Mouse (Mus musculus) limb, embryonic 12.5 days (tissue): ENCODE results near the gene Shisal2a. TPM values are rescaled to one million over a fixed set of nuclear protein-coding genes. Genes with fewer than 3 reads are reported as not detected.
A peak's percentile ranks its signal among the peaks of the same experiment; 100 is the strongest.

Experiments
- ATAC-seq: fragments of 200-750 bp; cut with Nextera tagmentation; 2 replicates; pipeline ENCODE4 v1.8.0; 2017; ENCODE audit warnings: low read depth, moderate TSS enrichment; ENCODE audit not compliant: insufficient number of reproducible peaks, insufficient read depth, low FRiP score, low TSS enrichment
- H3K27ac ChIP-seq: fragments of 300-500 bp; sonication (generic); 2 replicates; pipeline ENCODE4 v1.5.1; 2016; ENCODE audit warnings: mild to moderate bottlenecking, moderate library complexity
- H3K27me3 ChIP-seq: fragments of 300-500 bp; sonication (generic); 2 replicates; pipeline ENCODE4 v1.6.1; 2016; ENCODE audit warnings: mild to moderate bottlenecking, moderate library complexity
- H3K36me3 ChIP-seq: fragments of 300-500 bp; sonication (generic); 2 replicates; pipeline ENCODE4 v1.6.1; 2016; ENCODE audit warnings: mild to moderate bottlenecking, moderate library complexity
- H3K4me1 ChIP-seq: fragments of 300-500 bp; sonication (generic); replicated peaks from 2 replicates; pipeline ENCODE4 v1.6.1; 2016
- H3K4me2 ChIP-seq: fragments of 300-500 bp; sonication (generic); 2 replicates; pipeline ENCODE4 v1.6.1; 2016; ENCODE audit warnings: mild to moderate bottlenecking, moderate library complexity
- H3K4me3 ChIP-seq: fragments of 300-500 bp; sonication (generic); replicated peaks from 2 replicates; pipeline ENCODE4 v1.5.1; 2016; ENCODE audit warnings: mild to moderate bottlenecking
- H3K9ac ChIP-seq: fragments of 300-500 bp; sonication (generic); replicated peaks from 2 replicates; pipeline ENCODE4 v1.6.1; 2016; ENCODE audit warnings: mild to moderate bottlenecking, moderate library complexity
- H3K9me3 ChIP-seq: fragments of 300-500 bp; sonication (generic); 2 replicates; pipeline ENCODE4 v1.6.1; 2016; ENCODE audit warnings: mild to moderate bottlenecking, moderate library complexity
- WGBS: fragments of 180-500 bp; shearing (Covaris S2); methylation state at CpG from one replicate; pipeline ENCODE4 v1.1.7; 2016; 5-methylcytosine and 5-hydroxymethylcytosine counted together
- polyA plus RNA-seq: library from polyadenylated mRNA; unstranded; fragments of >200 nt; fragmentation: Nextera tagmentation; extraction: Ambion mirVana; gene quantifications from 2 replicates; pipeline ENCODE4 v1.2.1, GENCODE M21; 2016

Gene Shisal2a
- polyA plus RNA-seq, 1 experiment from 2014 or later, result 8.1 TPM

- Histone ChIP-seq H3K27me3 (no peaks in the 10 kb centered on the region), H3K36me3 (peaks cover 36% of the 10 kb centered on the region), H3K9me3 (no peaks in the 10 kb centered on the region), H3K27ac (no peak overlapping the region), H3K4me2 (no peak overlapping the region), H3K9ac (no peak overlapping the region), H3K4me1 (peaks cover 36% of the 10 kb centered on the region), H3K4me3 (no peak overlapping the region)
- ATAC-seq, result no peak
- WGBS, result 88% methylated on average over 8 of the region's 8 CpGs
These were observed 20.9 kb upstream of the Shisal2a start for GRCm38 (mm10) chr4:108403861-108404635.

- H3K9me3 ChIP-seq, result no peaks in the 10 kb centered on the region
- no peak for ATAC-seq
- WGBS, result 92% methylated on average over 10 of the region's 10 CpGs
- no peak overlapping the region for H3K27ac ChIP-seq
- H3K9ac ChIP-seq, result no peak overlapping the region
- no peak overlapping the region for H3K4me3 ChIP-seq
- H3K4me1 ChIP-seq, result 0 out of 2 replicates have a peak, but pooled peaks cover 4% of the 10 kb centered on the region
- H3K27me3 ChIP-seq, result no peaks in the 10 kb centered on the region
- H3K36me3 ChIP-seq, result peaks cover 37% of the 10 kb centered on the region
- H3K4me2 ChIP-seq, result no peak overlapping the region
These were observed 17.2 kb upstream of the Shisal2a start for GRCm38 (mm10) chr4:108400395-108400794.

- Histone ChIP-seq H3K4me2 (no peak overlapping the region), H3K4me3 (no peak overlapping the region), H3K27me3 (no peaks in the 10 kb centered on the region), H3K9ac (no peak overlapping the region), H3K36me3 (0 out of 2 replicates have a peak, but pooled peaks cover 3% of the 10 kb centered on the region), H3K9me3 (no peaks in the 10 kb centered on the region; the same call in 1 of the 2 replicates), H3K4me1 (0 out of 2 replicates have a peak, but pooled peaks cover under 1% of the 10 kb centered on the region), H3K27ac (no peak overlapping the region)
- no peak for ATAC-seq
These were observed 11.1 kb upstream of the Shisal2a start for GRCm38 (mm10) chr4:108394236-108394635.

- Histone ChIP-seq H3K36me3 (no peaks in the 10 kb centered on the region), H3K4me1 (peaks cover 15% of the 10 kb centered on the region), H3K27ac (no peak overlapping the region), H3K27me3 (no peaks in the 10 kb centered on the region), H3K4me3 (no peak overlapping the region), H3K4me2 (no peak overlapping the region), H3K9me3 (no peaks in the 10 kb centered on the region; the same call in 1 of the 2 replicates), H3K9ac (no peak overlapping the region)
- WGBS, result 79% methylated on average over 2 of the region's 2 CpGs
- ATAC-seq, result no peak
These were observed 9.4 kb upstream of the Shisal2a start for GRCm38 (mm10) chr4:108392558-108392957.

- 80% methylated on average over 5 of the region's 5 CpGs for WGBS
- Histone ChIP-seq H3K4me2 (no peak overlapping the region), H3K4me3 (no peak overlapping the region), H3K4me1 (peaks cover 25% of the 10 kb centered on the region), H3K9me3 (no peaks in the 10 kb centered on the region; the same call in 1 of the 2 replicates), H3K27ac (no peak overlapping the region), H3K9ac (no peak overlapping the region), H3K36me3 (no peaks in the 10 kb centered on the region), H3K27me3 (no peaks in the 10 kb centered on the region)
- ATAC-seq, result no peak
These were observed 8.0 kb upstream of the Shisal2a start for GRCm38 (mm10) chr4:108391124-108391523.

GRCm38 (mm10) chr4:108388741-108389140 is 5.6 kb upstream of the Shisal2a start:
- Histone ChIP-seq H3K9ac (no peak overlapping the region), H3K4me1 (peaks cover 30% of the 10 kb centered on the region), H3K27me3 (peaks cover 12% of the 10 kb centered on the region; the same call in 1 of the 2 replicates), H3K4me2 (no peak overlapping the region), H3K9me3 (no peaks in the 10 kb centered on the region), H3K27ac (peak overlapping the region; percentile 4; the same call in 1 of the 2 replicates), H3K4me3 (no peak overlapping the region), H3K36me3 (no peaks in the 10 kb centered on the region)
- no peak for ATAC-seq
- WGBS, result 61% methylated on average over 3 of the region's 3 CpGs

GRCm38 (mm10) chr4:108387681-108388253 is 4.6 kb upstream of the Shisal2a start:
- peaks cover 22% of the 10 kb centered on the region for H3K27me3 ChIP-seq
- ATAC-seq, result peak; percentile 52

GRCm38 (mm10) chr4:108387106-108387505 is 4.0 kb upstream of the Shisal2a start:
- H3K36me3 ChIP-seq, result no peaks in the 10 kb centered on the region
- H3K27me3 ChIP-seq, result peaks cover 28% of the 10 kb centered on the region
- peak overlapping the region; percentile 58 for H3K4me2 ChIP-seq
- no peak for ATAC-seq
- H3K4me3 ChIP-seq, result peak overlapping the region; percentile 33; the same call in 1 of the 2 replicates
- H3K27ac ChIP-seq, result peak overlapping the region; percentile 92
- 43% methylated on average over 4 of the region's 4 CpGs for WGBS
- H3K9me3 ChIP-seq, result no peaks in the 10 kb centered on the region
- peak overlapping the region; percentile 54 for H3K9ac ChIP-seq
- peaks cover 42% of the 10 kb centered on the region for H3K4me1 ChIP-seq

More at GRCm38 (mm10) chr4:108387681-108388253, 4.6 kb upstream of the Shisal2a start:
- H3K4me3 ChIP-seq, result peak overlapping the region; percentile 33
- H3K9me3 ChIP-seq, result no peaks in the 10 kb centered on the region
- WGBS, result 4% methylated on average over 18 of the region's 18 CpGs
- peak overlapping the region; percentile 58 for H3K4me2 ChIP-seq
- H3K9ac ChIP-seq, result peak overlapping the region; percentile 54
- H3K36me3 ChIP-seq, result no peaks in the 10 kb centered on the region
- peaks cover 40% of the 10 kb centered on the region for H3K4me1 ChIP-seq
- H3K27ac ChIP-seq, result peak overlapping the region; percentile 92

GRCm38 (mm10) chr4:108386087-108386486 is 2.9 kb upstream of the Shisal2a start:
- no peak for ATAC-seq
- H3K4me3 ChIP-seq, result no peak overlapping the region
- WGBS, result 29% methylated on average over 1 of the region's 1 CpGs
- H3K27ac ChIP-seq, result no peak overlapping the region
- peaks cover 42% of the 10 kb centered on the region for H3K4me1 ChIP-seq
- no peaks in the 10 kb centered on the region for H3K36me3 ChIP-seq
- peaks cover 28% of the 10 kb centered on the region for H3K27me3 ChIP-seq
- no peak overlapping the region for H3K4me2 ChIP-seq
- no peak overlapping the region for H3K9ac ChIP-seq
- no peaks in the 10 kb centered on the region for H3K9me3 ChIP-seq

GRCm38 (mm10) chr4:108380146-108380545 is 3.0 kb downstream of the Shisal2a start:
- H3K4me2 ChIP-seq, result no peak overlapping the region
- peaks cover 16% of the 10 kb centered on the region for H3K4me1 ChIP-seq
- H3K4me3 ChIP-seq, result no peak overlapping the region
- WGBS, result 17% methylated on average over 1 of the region's 1 CpGs
- H3K27me3 ChIP-seq, result peaks cover 28% of the 10 kb centered on the region
- ATAC-seq, result no peak
- H3K36me3 ChIP-seq, result no peaks in the 10 kb centered on the region
- H3K9me3 ChIP-seq, result no peaks in the 10 kb centered on the region
- H3K9ac ChIP-seq, result no peak overlapping the region
- no peak overlapping the region for H3K27ac ChIP-seq

- Histone ChIP-seq H3K4me3 (no peak overlapping the region), H3K27ac (no peak overlapping the region), H3K4me1 (peaks cover 16% of the 10 kb centered on the region), H3K27me3 (peaks cover 23% of the 10 kb centered on the region), H3K36me3 (no peaks in the 10 kb centered on the region), H3K4me2 (no peak overlapping the region), H3K9me3 (no peaks in the 10 kb centered on the region), H3K9ac (no peak overlapping the region)
- ATAC-seq, result no peak
- WGBS, result 85% methylated on average over 3 of the region's 3 CpGs
These were observed 3.7 kb downstream of the Shisal2a start for GRCm38 (mm10) chr4:108379476-108379875.
